Mouse (Mus musculus) stomach, postnatal 0 days (tissue): ENCODE results near the gene Specc1.
"Not testable (repeated sequence)": the region's sequence is repeated elsewhere in the genome, so short reads cannot be mapped to it uniquely, and the experiment has no call there.

Experiments used
- CTCF ChIP-seq: IDR thresholded peaks from 2 replicates; pipeline ENCODE4 v1.5.1; 2016; ENCODE audit warnings: antibody characterized with exemption, low read depth, mild to moderate bottlenecking, moderate library complexity
- EP300 ChIP-seq: optimal IDR thresholded peaks from 2 replicates; pipeline ENCODE3; 2016; ENCODE audit warnings: antibody characterized with exemption

DNA sequence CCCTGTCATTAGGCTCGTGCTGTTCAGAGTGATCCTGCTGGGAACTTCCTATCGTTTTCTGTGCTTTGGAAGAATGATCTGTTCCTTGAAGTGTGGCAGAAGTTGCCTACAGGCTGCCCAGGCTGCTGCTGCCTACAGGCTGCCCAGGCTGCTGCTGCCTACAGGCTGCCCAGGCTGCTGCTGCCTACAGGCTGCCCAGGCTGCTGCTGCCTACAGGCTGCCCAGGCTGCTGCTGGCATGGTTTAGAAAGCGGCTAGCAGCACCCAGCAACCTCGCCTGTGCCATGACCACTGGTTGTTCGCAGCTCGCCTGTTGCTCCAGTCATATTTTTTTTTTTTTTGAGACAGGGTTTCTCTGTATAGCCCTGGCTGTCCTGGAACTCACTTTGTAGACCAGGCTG, 2.1 kb downstream of the Specc1 start:
- TF ChIP-seq EP300, CTCF: not testable (repeated sequence)
